Mouse (Mus musculus): ENCODE measurements at regions not wholly inside any gene's neighbourhood (a gene's known extent, or its start where the extent isn't known, plus 50 kb on each side); places are given as distances from the start of the nearest gene placed in this dataset.

DNA sequence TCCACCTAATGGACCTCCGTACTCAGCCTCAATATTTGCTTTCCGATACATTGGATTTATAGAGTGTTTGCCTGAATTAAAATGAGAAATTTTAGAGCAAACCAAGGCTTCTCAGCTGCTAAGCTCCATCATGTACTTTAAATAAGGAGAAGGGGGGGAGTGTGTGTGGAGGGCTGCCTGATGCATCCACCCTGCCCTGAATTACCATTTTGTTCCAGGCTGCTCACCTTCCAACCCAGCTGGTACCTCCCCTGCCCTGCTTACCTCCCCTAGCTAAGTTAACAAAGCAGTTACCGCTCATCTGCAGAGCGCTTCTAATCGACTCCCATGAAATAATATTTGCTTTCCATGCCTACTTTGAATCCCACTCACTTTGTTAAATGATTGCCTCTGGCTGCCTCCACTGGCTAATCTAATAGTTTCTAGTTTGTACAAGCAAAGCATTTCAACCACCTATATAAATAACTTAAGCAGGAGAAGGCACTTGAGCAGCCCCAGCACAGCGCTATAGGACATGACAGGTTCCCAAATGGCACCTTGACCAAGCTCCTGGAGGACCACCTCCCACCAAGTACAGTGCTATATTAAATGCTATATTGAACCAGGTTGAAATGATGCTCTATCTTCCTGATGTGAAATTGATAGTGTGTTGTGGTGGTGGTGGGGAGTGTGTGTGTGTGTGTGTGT is 449.0 kb downstream of the Gm826 start:
- no peaks in the 10 kb centered on the region for H3K4me1 ChIP-seq (replicated peaks; ENCODE audit: control insufficient read depth, insufficient read depth, low read length)
- H3K27ac ChIP-seq (ENCODE audit: low read depth, low read length): no peak overlapping the region
- H3K36me3 ChIP-seq (ENCODE audit: control insufficient read depth, insufficient read depth, low read length): no peaks in the 10 kb centered on the region
- H3K4me2 ChIP-seq (replicated peaks; ENCODE audit: low read depth, low read length): no peak overlapping the region
- ATAC-seq (ENCODE audit: low FRiP score) (no peak), DNase-seq (ENCODE audit: low spot score) (no peak)
- no peak overlapping the region for H3K4me3 ChIP-seq (ENCODE audit: low read depth, low read length)
- H3K27me3 ChIP-seq (ENCODE audit: control insufficient read depth, insufficient read depth, low read length): no peaks in the 10 kb centered on the region
- 84% methylated on average over 6 of the region's 6 CpGs for WGBS
- no peak overlapping the region for H3K9ac ChIP-seq (ENCODE audit: low read depth, low read length)
- H3K9me3 ChIP-seq (ENCODE audit: control insufficient read depth, low read length): no peaks in the 10 kb centered on the region

DNA sequence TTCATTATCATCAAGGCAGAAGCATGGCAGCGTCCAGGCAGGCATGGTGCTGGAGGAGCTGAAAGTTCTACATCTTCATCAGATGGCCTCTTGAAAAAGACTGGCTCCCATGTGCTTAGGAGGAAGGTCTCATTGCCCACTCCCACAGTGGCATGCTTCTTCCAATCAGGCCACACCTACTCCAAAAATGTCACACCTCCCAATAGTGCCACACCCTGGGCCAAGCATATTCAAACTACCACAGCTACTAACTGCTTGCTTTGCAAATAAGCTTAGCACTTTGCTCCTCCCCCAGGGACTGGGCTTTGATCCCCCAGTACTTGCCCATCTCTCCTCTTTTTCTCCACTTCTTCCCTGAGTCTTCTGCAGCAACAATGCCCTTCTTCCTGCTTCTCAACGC is 467.0 kb downstream of the Gm826 start:
- no peaks in the 10 kb centered on the region for H3K4me1 ChIP-seq (replicated peaks; ENCODE audit: control insufficient read depth, insufficient read depth, low read length)
- H3K36me3 ChIP-seq (ENCODE audit: control insufficient read depth, insufficient read depth, low read length): no peaks in the 10 kb centered on the region
- ATAC-seq (ENCODE audit: low FRiP score): no peak
- WGBS: 74% methylated on average over 2 of the region's 2 CpGs
- no peak for DNase-seq (ENCODE audit: low spot score)
- H3K9ac ChIP-seq (ENCODE audit: low read depth, low read length): no peak overlapping the region
- H3K4me3 ChIP-seq (ENCODE audit: low read depth, low read length): no peak overlapping the region
- H3K27me3 ChIP-seq (ENCODE audit: control insufficient read depth, insufficient read depth, low read length): no peaks in the 10 kb centered on the region
- no peak overlapping the region for H3K4me2 ChIP-seq (replicated peaks; ENCODE audit: low read depth, low read length)
- no peak overlapping the region for H3K27ac ChIP-seq (ENCODE audit: low read depth, low read length)
- no peaks in the 10 kb centered on the region for H3K9me3 ChIP-seq (ENCODE audit: control insufficient read depth, low read length)

DNA sequence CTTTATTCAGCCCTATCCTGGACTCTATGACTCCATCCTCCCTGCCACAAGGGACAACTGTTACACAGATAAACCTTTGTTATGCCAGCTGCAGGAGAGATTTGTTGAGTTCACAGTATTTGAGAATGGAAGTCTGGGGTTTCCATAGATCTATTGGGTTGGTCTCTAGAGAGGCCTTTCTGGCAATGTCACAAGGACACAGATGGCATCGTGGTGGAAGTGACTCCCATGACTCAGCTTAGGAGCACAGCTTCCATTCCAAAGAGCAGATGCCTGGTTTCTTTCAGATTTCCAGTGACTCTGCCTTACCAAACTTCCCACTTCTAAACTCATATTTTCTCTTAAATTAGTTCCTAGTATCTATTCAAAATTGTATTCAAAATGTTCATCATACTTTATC is 467.6 kb downstream of the Gm826 start:
- no peaks in the 10 kb centered on the region for H3K4me1 ChIP-seq (replicated peaks; ENCODE audit: control insufficient read depth, insufficient read depth, low read length)
- DNase-seq (ENCODE audit: low spot score) (no peak), ATAC-seq (ENCODE audit: low FRiP score) (no peak)
- no peak overlapping the region for H3K9ac ChIP-seq (ENCODE audit: low read depth, low read length)
- WGBS: 86% methylated on average over 1 of the region's 1 CpGs
- H3K4me2 ChIP-seq (replicated peaks; ENCODE audit: low read depth, low read length): no peak overlapping the region
- H3K27ac ChIP-seq (ENCODE audit: low read depth, low read length): no peak overlapping the region
- H3K36me3 ChIP-seq (ENCODE audit: control insufficient read depth, insufficient read depth, low read length): no peaks in the 10 kb centered on the region
- H3K9me3 ChIP-seq (ENCODE audit: control insufficient read depth, low read length): no peaks in the 10 kb centered on the region
- no peak overlapping the region for H3K4me3 ChIP-seq (ENCODE audit: low read depth, low read length)
- H3K27me3 ChIP-seq (ENCODE audit: control insufficient read depth, insufficient read depth, low read length): no peaks in the 10 kb centered on the region

DNA sequence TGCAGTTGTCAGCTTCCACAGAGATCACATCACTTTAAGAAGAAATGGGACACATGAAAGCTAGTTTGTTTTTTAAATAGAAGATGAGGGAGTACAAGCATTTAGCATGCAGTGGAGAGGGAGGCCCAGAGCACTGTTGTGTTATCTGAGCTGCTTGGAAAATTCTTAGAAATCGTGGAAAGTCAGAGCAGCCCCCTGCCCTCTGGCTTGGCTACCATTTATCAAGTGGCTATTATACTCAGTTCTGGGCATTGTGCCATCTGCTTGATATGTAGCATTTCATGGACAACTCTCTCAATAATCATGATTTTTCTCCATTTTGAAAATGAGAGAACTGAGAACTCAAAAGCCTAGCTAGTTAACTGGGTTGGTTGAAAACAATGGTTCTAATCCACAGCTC is 470.8 kb downstream of the Gm826 start:
- DNase-seq (ENCODE audit: low spot score): no peak
- Histone ChIP-seq H3K4me2 (replicated peaks; ENCODE audit: low read depth, low read length) (no peak overlapping the region), H3K9ac (ENCODE audit: low read depth, low read length) (no peak overlapping the region), H3K27ac (ENCODE audit: low read depth, low read length) (no peak overlapping the region), H3K27me3 (ENCODE audit: control insufficient read depth, insufficient read depth, low read length) (no peaks in the 10 kb centered on the region), H3K36me3 (ENCODE audit: control insufficient read depth, insufficient read depth, low read length) (no peaks in the 10 kb centered on the region), H3K4me3 (ENCODE audit: low read depth, low read length) (no peak overlapping the region), H3K4me1 (replicated peaks; ENCODE audit: control insufficient read depth, insufficient read depth, low read length) (no peaks in the 10 kb centered on the region), H3K9me3 (ENCODE audit: control insufficient read depth, low read length) (no peaks in the 10 kb centered on the region)
- ATAC-seq (ENCODE audit: low FRiP score): no peak
- 67% methylated on average over 1 of the region's 1 CpGs for WGBS

DNA sequence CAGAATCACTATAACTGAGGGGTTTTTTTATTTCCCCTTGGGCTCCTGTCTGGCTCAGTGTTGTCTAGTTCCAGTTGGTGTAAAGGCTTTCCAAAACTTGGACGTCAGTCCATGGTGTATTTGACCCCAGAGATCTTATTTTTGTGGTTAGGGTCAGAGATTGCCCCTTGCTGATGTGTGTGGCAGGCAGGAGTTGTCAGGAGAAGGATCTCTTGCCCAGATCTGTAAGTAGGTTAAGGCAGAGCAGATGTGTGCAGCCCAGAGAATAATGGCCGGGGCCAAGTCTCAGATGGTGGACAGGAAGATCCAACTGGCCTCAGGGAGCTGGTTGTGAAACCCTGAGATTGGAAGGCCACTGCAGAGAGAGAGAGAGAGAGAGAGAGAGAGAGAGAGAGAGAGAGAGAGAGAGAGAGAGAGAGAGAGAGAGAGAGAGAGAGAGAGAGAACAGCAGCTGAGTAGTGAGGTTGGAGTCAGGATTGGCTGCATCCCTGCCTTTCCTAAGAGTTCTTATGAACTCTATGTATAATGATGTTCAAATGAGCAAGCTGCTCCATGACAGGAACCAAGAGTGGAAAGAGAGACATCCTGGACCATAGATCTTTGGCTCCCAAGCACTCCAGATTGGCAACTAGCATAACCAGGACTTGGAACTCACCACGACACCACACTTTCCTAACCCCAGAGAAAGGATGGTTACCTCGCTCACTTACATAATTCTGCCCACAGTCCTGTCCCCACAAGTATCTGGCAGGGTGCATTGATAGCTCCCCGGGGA is 479.9 kb downstream of the Gm826 start:
- Histone ChIP-seq H3K36me3 (ENCODE audit: control insufficient read depth, insufficient read depth, low read length) (no peaks in the 10 kb centered on the region), H3K27ac (ENCODE audit: low read depth, low read length) (no peak overlapping the region), H3K9me3 (ENCODE audit: control insufficient read depth, low read length) (no peaks in the 10 kb centered on the region), H3K4me1 (replicated peaks; ENCODE audit: control insufficient read depth, insufficient read depth, low read length) (no peaks in the 10 kb centered on the region), H3K27me3 (ENCODE audit: control insufficient read depth, insufficient read depth, low read length) (no peaks in the 10 kb centered on the region), H3K4me3 (ENCODE audit: low read depth, low read length) (no peak overlapping the region), H3K4me2 (replicated peaks; ENCODE audit: low read depth, low read length) (no peak overlapping the region), H3K9ac (ENCODE audit: low read depth, low read length) (no peak overlapping the region)
- no peak for ATAC-seq (ENCODE audit: low FRiP score)
- 83% methylated on average over 5 of the region's 5 CpGs for WGBS
- no peak for DNase-seq (ENCODE audit: low spot score)

DNA sequence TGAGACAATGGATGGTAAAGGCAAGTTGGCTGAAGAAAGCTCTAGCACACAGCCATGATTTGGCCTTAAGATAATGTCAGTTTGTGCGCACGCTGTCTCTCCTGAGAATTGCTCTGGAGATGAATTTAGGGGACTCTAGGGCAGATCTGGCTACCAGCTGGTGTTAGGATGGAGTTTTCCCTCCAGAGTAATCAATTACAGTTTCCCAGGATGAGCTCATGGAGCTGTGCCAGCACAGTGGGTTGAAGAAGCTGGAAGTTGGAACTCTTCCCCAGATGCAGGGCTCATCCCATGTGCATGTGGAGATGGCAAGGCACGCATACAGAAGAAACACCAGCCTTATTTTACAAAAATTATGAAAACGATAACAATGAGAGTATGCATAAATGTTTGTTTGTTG is 481.0 kb downstream of the Gm826 start:
- DNase-seq (ENCODE audit: low spot score): no peak
- WGBS: 94% methylated on average over 4 of the region's 4 CpGs

DNA sequence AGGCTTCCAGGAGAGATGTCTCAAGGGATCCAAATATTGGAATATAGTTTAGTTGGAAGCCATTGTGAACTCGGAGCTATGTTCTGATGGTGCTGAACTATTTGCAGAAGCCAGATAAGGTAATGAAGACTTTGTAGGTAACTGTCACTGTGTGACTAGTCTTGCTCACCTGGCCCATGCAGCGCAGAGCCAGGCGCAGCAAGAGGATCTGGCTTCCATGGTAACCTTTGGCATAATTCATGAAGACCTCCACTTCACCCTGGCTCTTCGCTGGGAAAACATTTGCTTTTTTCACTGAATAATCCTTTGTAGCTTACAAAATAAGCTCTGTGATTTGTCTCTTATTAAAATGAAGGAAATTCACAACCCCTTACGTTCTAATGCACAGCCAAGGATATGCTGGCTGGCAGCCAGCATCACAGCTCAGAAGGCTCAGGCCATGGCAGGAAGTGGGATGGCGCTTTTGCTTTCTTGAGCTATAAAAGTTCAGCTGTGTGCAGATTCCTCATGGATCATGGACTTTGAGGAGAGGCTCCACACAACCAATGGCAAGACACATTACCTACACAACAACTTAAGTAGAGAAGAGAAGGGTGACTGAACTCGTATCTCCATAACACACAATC is 501.4 kb downstream of the Gm826 start:
- no peaks in the 10 kb centered on the region for H3K4me1 ChIP-seq (replicated peaks; ENCODE audit: control insufficient read depth, insufficient read depth, low read length)
- WGBS: 85% methylated on average over 7 of the region's 7 CpGs
- H3K4me3 ChIP-seq (ENCODE audit: low read depth, low read length): no peak overlapping the region
- H3K27ac ChIP-seq (ENCODE audit: low read depth, low read length): no peak overlapping the region
- no peaks in the 10 kb centered on the region for H3K36me3 ChIP-seq (ENCODE audit: control insufficient read depth, insufficient read depth, low read length)
- DNase-seq (ENCODE audit: low spot score) (no peak), ATAC-seq (ENCODE audit: low FRiP score) (no peak)
- no peak overlapping the region for H3K9ac ChIP-seq (ENCODE audit: low read depth, low read length)
- no peak overlapping the region for H3K4me2 ChIP-seq (replicated peaks; ENCODE audit: low read depth, low read length)
- no peaks in the 10 kb centered on the region for H3K9me3 ChIP-seq (ENCODE audit: control insufficient read depth, low read length)
- H3K27me3 ChIP-seq (ENCODE audit: control insufficient read depth, insufficient read depth, low read length): no peaks in the 10 kb centered on the region

More for the DNA sequence above, 481.0 kb downstream of the Gm826 start:
- ATAC-seq (ENCODE audit: low FRiP score): no peak
- Histone ChIP-seq H3K9ac (ENCODE audit: low read depth, low read length) (no peak overlapping the region), H3K27me3 (ENCODE audit: control insufficient read depth, insufficient read depth, low read length) (no peaks in the 10 kb centered on the region), H3K4me2 (replicated peaks; ENCODE audit: low read depth, low read length) (no peak overlapping the region), H3K36me3 (ENCODE audit: control insufficient read depth, insufficient read depth, low read length) (no peaks in the 10 kb centered on the region), H3K4me1 (replicated peaks; ENCODE audit: control insufficient read depth, insufficient read depth, low read length) (no peaks in the 10 kb centered on the region), H3K9me3 (ENCODE audit: control insufficient read depth, low read length) (no peaks in the 10 kb centered on the region), H3K27ac (ENCODE audit: low read depth, low read length) (no peak overlapping the region), H3K4me3 (ENCODE audit: low read depth, low read length) (no peak overlapping the region)

DNA sequence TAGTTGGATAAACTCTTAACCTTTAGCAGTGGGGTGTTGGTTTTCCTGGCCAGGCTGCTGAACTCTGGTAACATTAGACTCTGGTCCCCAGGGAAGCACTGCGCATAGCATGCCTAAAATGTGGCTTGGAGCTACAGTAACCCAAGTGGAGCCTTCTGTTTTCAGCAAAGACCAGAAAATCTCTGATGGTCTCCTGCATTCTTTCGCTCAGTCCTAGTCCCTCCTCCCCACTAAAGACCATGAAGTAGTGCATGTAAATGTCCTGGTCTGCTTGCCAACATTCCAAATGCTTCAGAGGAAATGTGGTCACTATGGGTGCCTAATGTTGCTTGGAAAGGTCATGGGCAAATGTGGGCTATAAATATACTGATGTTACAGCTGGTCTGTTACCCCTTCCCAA is 507.5 kb downstream of the Gm826 start:
- no peaks in the 10 kb centered on the region for H3K4me1 ChIP-seq (replicated peaks; ENCODE audit: control insufficient read depth, insufficient read depth, low read length)
- 80% methylated on average over 2 of the region's 2 CpGs for whole genome bisulfite sequencing
- ATAC-seq (ENCODE audit: low FRiP score) (no peak), DNase-seq (ENCODE audit: low spot score) (no peak)
- H3K4me3 ChIP-seq (ENCODE audit: low read depth, low read length): no peak overlapping the region
- no peaks in the 10 kb centered on the region for H3K27me3 ChIP-seq (ENCODE audit: control insufficient read depth, insufficient read depth, low read length)
- H3K36me3 ChIP-seq (ENCODE audit: control insufficient read depth, insufficient read depth, low read length): no peaks in the 10 kb centered on the region
- no peaks in the 10 kb centered on the region for H3K9me3 ChIP-seq (ENCODE audit: control insufficient read depth, low read length)
- no peak overlapping the region for H3K9ac ChIP-seq (ENCODE audit: low read depth, low read length)
- no peak overlapping the region for H3K27ac ChIP-seq (ENCODE audit: low read depth, low read length)
- H3K4me2 ChIP-seq (replicated peaks; ENCODE audit: low read depth, low read length): no peak overlapping the region

DNA sequence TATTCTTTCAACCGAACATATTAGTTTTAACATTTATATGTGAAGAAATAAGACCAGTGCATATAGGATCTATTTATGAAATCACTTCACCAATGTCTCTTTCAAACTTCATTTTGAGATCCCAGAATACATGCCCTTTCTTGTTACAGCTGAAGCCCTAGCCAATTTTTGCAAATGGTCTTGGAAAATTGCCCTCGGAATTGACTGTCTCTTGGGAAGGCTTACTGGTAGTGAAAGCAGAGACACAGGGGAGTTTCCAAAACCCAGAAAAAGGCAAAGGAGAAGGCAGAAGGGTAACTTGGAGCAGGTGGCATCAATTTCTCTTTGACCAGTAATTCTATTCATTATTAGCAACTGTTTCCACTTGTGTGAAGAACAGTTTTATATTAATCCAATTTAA is 515.4 kb downstream of the Gm826 start:
- no peak overlapping the region for H3K9ac ChIP-seq (ENCODE audit: low read depth, low read length)
- H3K27ac ChIP-seq (ENCODE audit: low read depth, low read length): no peak overlapping the region
- H3K4me2 ChIP-seq (replicated peaks; ENCODE audit: low read depth, low read length): no peak overlapping the region
- DNase-seq (ENCODE audit: low spot score) (no peak), ATAC-seq (ENCODE audit: low FRiP score) (no peak)
- H3K4me3 ChIP-seq (ENCODE audit: low read depth, low read length): no peak overlapping the region
- no peaks in the 10 kb centered on the region for H3K36me3 ChIP-seq (ENCODE audit: control insufficient read depth, insufficient read depth, low read length)
- H3K4me1 ChIP-seq (replicated peaks; ENCODE audit: control insufficient read depth, insufficient read depth, low read length): no peaks in the 10 kb centered on the region
- H3K9me3 ChIP-seq (ENCODE audit: control insufficient read depth, low read length): no peaks in the 10 kb centered on the region
- 88% methylated on average over 2 of the region's 2 CpGs for WGBS
- H3K27me3 ChIP-seq (ENCODE audit: control insufficient read depth, insufficient read depth, low read length): no peaks in the 10 kb centered on the region
